Mouse (Mus musculus) heart, embryonic 13.5 days (tissue): ENCODE measurements around the gene Fam69b. TPM values are rescaled to one million over a fixed set of nuclear protein-coding genes. Genes with fewer than 3 reads are reported as not detected.
"Not testable (repeated sequence)": the region's sequence is repeated elsewhere in the genome, so short reads cannot be mapped to it uniquely, and the experiment has no call there.

Source experiments
- ATAC-seq: fragments of 200-750 bp; cut with Nextera tagmentation; 2 replicates; pipeline ENCODE4 v1.8.0; 2017; ENCODE audit warnings: moderate TSS enrichment; ENCODE audit not compliant: insufficient number of reproducible peaks, low FRiP score, low TSS enrichment; ENCODE audit errors: extremely low read depth
- H3K27ac ChIP-seq: fragments of 300-500 bp; sonication (generic); replicated peaks from 2 replicates; pipeline ENCODE4 v1.5.1; 2015; ENCODE audit warnings: moderate library complexity, mild to moderate bottlenecking, inconsistent platforms
- H3K27me3 ChIP-seq: fragments of 300-500 bp; sonication (generic); replicated peaks from 2 replicates; pipeline ENCODE4 v1.6.1; 2015; ENCODE audit warnings: mild to moderate bottlenecking, inconsistent platforms
- H3K36me3 ChIP-seq: fragments of 300-500 bp; sonication (generic); 2 replicates; pipeline ENCODE4 v1.6.1; 2015; ENCODE audit warnings: mild to moderate bottlenecking, inconsistent platforms
- H3K4me1 ChIP-seq: fragments of 300-500 bp; sonication (generic); 2 replicates; pipeline ENCODE4 v1.6.1; 2015; ENCODE audit warnings: inconsistent platforms
- H3K4me2 ChIP-seq: fragments of 300-500 bp; sonication (generic); 2 replicates; pipeline ENCODE4 v1.6.1; 2015; ENCODE audit warnings: inconsistent platforms, mild to moderate bottlenecking, moderate library complexity
- H3K4me3 ChIP-seq: fragments of 300-500 bp; sonication (generic); 2 replicates; pipeline ENCODE4 v1.5.1; 2015; ENCODE audit warnings: moderate library complexity, mild to moderate bottlenecking, inconsistent platforms
- H3K9ac ChIP-seq: fragments of 300-500 bp; sonication (generic); 2 replicates; pipeline ENCODE4 v1.6.1; 2015; ENCODE audit warnings: inconsistent platforms, mild to moderate bottlenecking, moderate library complexity
- H3K9me3 ChIP-seq: fragments of 300-500 bp; sonication (generic); 2 replicates; pipeline ENCODE4 v1.6.1; 2016; ENCODE audit warnings: inconsistent platforms
- WGBS: fragments of 180-500 bp; shearing (Covaris S2); methylation state at CpG from one replicate; pipeline ENCODE4 v1.1.7; 2015; ENCODE audit warnings: mixed read lengths; 5-methylcytosine and 5-hydroxymethylcytosine counted together
- microRNA counts: library from miRNA; unstranded; fragments of <30 nt; microRNA quantifications from one replicate; lab custom pipeline; 2016
- microRNA-seq: library from miRNA; unstranded; fragments of <30 nt; microRNA quantifications from one replicate; pipeline ENCODE4, GENCODE M21; 2016
- polyA plus RNA-seq: library from polyadenylated mRNA; unstranded; fragments of >200 nt; fragmentation: Nextera tagmentation; extraction: Ambion mirVana; gene quantifications from 2 replicates; pipeline ENCODE4 v1.2.1, GENCODE M21; 2015

Fam69b gene
- polyA plus RNA-seq, 1 experiment from 2014 or later: 17.2 TPM

- ATAC-seq, H3K9me3 ChIP-seq, H3K27ac ChIP-seq, H3K9ac ChIP-seq, H3K4me1 ChIP-seq, H3K36me3 ChIP-seq, H3K27me3 ChIP-seq, H3K4me2 ChIP-seq, H3K4me3 ChIP-seq: not testable (repeated sequence)
- 83% methylated on average over 1 of the region's 1 CpGs for WGBS
Measured at GRCm38 (mm10) chr2:26663551-26663950, 35.3 kb downstream of the Fam69b start.

- H3K4me1 ChIP-seq: no peaks in the 10 kb centered on the region
- H3K4me3 ChIP-seq: no peak overlapping the region
- no peaks in the 10 kb centered on the region for H3K27me3 ChIP-seq
- H3K9me3 ChIP-seq: no peaks in the 10 kb centered on the region
- no peak overlapping the region for H3K4me2 ChIP-seq
- no peak overlapping the region for H3K27ac ChIP-seq
- ATAC-seq: no peak
- no peak overlapping the region for H3K9ac ChIP-seq
- H3K36me3 ChIP-seq: no peaks in the 10 kb centered on the region
Measured at GRCm38 (mm10) chr2:26668746-26669145, 40.5 kb downstream of the Fam69b start.

DNA sequence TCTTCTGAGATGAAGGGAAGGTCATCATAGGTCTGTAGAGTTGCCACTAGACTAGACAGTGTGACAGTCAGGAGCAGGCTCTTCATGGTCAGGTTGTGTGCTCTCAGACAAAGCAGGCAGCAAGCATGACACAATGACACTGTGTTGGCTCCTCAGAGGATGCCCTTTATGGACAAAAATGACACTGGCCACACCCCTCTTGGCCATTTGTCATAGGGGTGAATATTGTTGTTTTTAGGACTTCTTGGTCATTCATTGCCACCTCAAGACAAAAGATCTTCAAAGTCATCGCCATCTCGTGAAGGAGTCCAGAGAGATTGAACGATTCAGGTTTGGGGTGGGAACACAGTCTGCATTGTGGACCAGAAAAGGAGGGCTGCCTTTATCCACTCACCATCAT, 42.9 kb downstream of the Fam69b start, which contains the start of gene Lcn4:
Lcn4 (minus strand) TSS at position 101 of the 400 bp plus-strand sequence.
- Histone ChIP-seq H3K4me3 (no peak within 1 kb of the TSS), H3K4me1 (no peaks in the 10 kb centered on the region), H3K9ac (no peak within 1 kb of the TSS), H3K36me3 (no peaks in the 10 kb centered on the region), H3K27ac (no peak within 1 kb of the TSS), H3K4me2 (no peak within 1 kb of the TSS), H3K27me3 (no peaks in the 10 kb centered on the region), H3K9me3 (no peaks in the 10 kb centered on the region)
- ATAC-seq: no peak
- 83% methylated on average over 3 of the region's 3 CpGs for WGBS

MicroRNAs within 50 kb of the gene (microRNA counts, 519-probe panel; counts per million panel counts)
- 6,827 counts per million, percentile 97 among the panel's probes with 10 or more counts for microRNA mmu-miR-126-3p (lab: Ali Mortazavi, UCI)
- microRNA mmu-miR-126-5p (lab: Ali Mortazavi, UCI): 5,455 counts per million, percentile 89 among the panel's probes with 10 or more counts

Small RNAs within 50 kb of the gene (microRNA-seq; reads per million reads assigned to microRNA genes)
- gene Mir126a (2.0 reads per million, percentile 3 among the genes with 10 or more reads in this experiment), gene Mir126b (not detected)

Other genes with a start within 250 kb of the Fam69b start
- gene Snapc4, start 247.8 kb upstream of the Fam69b start, polyA plus RNA-seq: 15.7 and 18.9 TPM in 2 replicates
- 70.8 and 72.4 TPM in 2 replicates for gene Entr1, start 239.1 kb upstream of the Fam69b start, polyA plus RNA-seq
- 115 and 123 TPM in 2 replicates for gene Pmpca, start 239.1 kb upstream of the Fam69b start, polyA plus RNA-seq
- 13.2 and 15.5 TPM in 2 replicates for gene Inpp5e, start 219.3 kb upstream of the Fam69b start, polyA plus RNA-seq
- 12.8 and 13.8 TPM in 2 replicates for gene Sec16a, start 183.2 kb upstream of the Fam69b start, polyA plus RNA-seq
- gene Notch1, start 111.8 kb upstream of the Fam69b start, polyA plus RNA-seq: 11.4 and 12.1 TPM in 2 replicates
- gene Egfl7, start 48.4 kb upstream of the Fam69b start, polyA plus RNA-seq: 170 and 185 TPM in 2 replicates
- not detected in 2 replicates for gene Gm20532, start 41.8 kb upstream of the Fam69b start, polyA plus RNA-seq
- gene Agpat2, start 24.0 kb upstream of the Fam69b start, polyA plus RNA-seq: 21.8 and 23.2 TPM in 2 replicates
- gene Lcn4, start 42.8 kb downstream of the Fam69b start, polyA plus RNA-seq: not detected in 2 replicates
- not detected in 2 replicates for gene Abo, start 236.5 kb downstream of the Fam69b start, polyA plus RNA-seq